Mouse (Mus musculus): ENCODE measurements around the gene Ptbp1.

Ptbp1 gene

DNA sequence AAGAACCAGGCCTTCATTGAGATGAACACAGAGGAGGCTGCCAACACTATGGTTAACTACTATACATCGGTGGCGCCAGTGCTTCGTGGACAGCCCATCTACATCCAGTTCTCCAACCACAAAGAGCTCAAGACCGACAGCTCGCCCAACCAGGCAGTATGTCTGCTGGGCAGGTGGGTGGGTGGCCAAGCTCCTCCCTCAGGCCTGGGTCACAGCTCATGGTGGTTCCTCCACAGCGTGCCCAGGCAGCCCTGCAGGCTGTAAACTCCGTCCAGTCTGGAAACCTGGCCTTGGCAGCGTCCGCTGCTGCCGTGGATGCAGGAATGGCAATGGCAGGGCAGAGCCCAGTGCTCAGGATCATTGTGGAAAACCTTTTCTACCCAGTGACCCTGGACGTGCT, 4.9 kb downstream of the Ptbp1 start:
- no peak for DNase-seq (ENCODE audit: low spot score)

DNA sequence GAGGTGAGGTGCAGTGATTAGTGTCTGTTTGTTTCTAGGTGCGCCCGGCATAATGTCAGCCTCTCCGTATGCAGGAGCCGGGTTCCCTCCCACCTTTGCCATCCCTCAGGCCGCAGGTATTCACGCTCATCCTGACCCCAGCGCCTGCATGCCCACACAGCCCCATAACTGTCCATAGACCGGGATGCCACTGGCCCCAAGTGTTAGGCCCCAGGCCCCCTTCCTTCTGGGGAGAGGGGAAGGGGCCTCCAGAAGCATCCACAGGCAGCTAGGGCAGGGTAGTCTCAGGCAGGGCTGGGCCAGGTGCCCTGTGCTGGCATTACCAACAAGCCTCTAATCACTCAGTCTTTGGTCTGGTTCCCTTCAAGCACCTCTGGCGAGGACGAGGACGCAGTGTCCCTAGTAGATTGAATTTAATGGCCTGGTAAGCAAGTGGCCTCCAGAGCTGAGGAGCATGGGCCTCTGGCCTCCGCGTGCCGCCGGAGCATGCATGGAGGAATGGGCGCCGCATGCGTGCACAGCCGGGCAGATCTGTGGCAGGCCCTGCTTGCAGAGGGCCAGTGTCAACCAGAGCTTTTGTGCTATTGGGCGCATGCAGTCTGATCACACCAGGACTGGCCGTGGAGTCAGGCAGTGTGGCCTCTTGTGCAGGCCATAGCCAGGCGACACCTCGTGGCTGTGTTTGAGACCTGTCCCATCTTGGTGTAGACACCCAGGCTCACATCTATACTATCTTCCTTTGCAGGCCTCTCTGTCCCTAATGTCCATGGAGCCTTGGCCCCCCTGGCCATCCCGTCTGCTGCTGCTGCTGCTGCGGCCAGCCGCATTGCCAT, 6.1 kb downstream of the Ptbp1 start:
- no peak for DNase-seq (ENCODE audit: low spot score)

DNA sequence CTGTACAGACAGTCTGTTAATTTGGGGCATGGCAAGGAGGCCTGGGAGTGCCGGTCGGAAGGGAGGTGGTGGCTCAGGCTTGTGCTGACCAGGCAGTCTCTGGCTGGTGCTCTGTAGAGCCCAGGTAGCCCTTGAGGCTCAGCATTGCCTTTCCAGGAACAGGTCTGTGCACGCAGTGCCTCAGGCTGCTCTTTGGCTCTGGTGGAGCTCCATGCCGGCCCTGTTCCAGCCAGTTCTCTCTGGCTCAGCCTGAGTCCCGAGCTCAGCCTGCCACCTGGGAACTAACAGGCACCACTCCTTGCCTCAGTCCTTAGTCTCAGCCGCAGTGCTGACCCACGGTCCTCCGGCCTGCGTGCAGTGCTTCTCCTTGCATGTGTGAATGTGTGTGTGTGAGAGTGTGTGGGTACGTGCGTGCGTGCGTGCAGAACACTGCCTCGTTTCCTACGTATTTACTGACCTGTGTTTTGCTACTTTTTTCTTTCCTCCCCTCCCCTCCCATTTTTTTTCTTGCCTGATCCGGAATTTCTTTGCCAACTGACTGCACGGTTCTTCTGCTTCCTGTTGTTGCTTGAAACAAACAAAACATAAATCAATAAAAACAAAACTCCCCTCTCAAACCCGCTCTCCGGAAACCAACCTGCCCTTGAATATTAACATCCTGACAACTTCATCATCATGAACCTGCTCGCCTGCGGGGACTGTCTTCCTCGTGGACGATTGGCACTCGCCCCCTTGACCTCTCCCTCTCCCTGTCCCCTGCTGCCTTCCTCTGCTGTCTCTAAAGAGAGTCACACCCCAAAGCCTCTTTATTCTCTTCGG, 7.2 kb downstream of the Ptbp1 start:
- DNase-seq (ENCODE audit: low spot score) = no peak

DNA sequence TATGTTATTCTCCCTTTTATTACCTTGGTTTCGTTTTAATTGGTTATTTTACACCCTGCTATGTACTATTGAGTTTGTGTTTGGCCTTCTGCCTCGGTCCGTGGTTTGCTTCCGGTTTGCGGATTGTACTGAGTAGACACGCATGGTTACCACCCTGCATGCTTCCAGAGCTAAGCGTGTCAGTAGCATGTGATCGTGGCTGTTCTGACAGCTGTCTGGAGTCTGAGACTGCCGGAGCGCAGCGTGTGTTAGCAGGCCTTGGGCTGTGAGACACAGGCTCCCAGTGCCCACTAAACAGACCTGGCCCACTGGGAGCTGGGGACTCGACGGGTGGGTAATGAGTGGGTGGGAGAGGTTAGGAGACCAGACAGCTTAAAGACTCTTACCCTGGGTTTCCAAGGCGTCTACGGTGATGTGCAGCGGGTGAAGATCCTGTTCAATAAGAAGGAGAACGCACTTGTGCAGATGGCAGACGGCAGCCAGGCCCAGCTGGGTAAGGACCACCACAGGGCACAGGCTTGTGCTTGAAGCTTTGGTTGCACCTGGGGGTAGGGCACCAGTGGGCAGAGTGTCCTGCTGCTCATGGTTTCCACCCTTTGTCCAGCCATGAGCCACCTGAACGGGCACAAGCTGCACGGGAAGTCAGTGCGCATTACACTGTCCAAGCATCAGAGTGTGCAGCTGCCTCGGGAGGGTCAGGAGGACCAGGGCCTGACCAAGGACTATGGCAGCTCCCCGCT, 8.0 kb downstream of the Ptbp1 start:
- DNase-seq (ENCODE audit: low spot score) = no peak

DNA sequence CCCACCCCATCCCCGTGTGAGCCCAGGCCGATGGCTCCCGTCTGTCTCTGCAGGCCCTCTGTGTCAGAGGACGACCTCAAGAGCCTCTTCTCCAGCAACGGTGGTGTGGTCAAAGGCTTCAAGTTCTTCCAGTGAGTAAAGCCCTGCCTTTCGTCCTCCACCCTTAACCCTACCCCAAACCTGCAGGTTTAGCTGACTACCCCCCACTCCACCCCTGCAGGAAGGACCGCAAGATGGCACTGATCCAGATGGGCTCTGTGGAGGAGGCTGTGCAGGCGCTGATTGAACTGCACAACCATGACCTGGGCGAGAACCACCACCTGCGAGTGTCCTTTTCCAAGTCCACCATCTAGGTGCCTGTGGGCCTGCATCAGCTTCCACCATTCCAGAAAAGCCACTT, 8.7 kb downstream of the Ptbp1 start:
- no peak for DNase-seq (ENCODE audit: low spot score)

- DNase-seq (ENCODE audit: low spot score) = no peak
Observed at GRCm38 (mm10) chr10:79864351-79865188, 10.3 kb downstream of the Ptbp1 start.

GRCm38 (mm10) chr10:79865189-79865601, 11.0 kb downstream of the Ptbp1 start:
- DNase-seq (ENCODE audit: low spot score) = no peak

GRCm38 (mm10) chr10:79865801-79866295, 11.6 kb downstream of the Ptbp1 start:
- DNase-seq (ENCODE audit: low spot score) = no peak

GRCm38 (mm10) chr10:79866601-79867000, 12.4 kb downstream of the Ptbp1 start:
- DNase-seq (ENCODE audit: low spot score) = no peak

- no peak for DNase-seq (ENCODE audit: low spot score)
Observed at GRCm38 (mm10) chr10:79871845-79872244, 17.6 kb downstream of the Ptbp1 start.

DNA sequence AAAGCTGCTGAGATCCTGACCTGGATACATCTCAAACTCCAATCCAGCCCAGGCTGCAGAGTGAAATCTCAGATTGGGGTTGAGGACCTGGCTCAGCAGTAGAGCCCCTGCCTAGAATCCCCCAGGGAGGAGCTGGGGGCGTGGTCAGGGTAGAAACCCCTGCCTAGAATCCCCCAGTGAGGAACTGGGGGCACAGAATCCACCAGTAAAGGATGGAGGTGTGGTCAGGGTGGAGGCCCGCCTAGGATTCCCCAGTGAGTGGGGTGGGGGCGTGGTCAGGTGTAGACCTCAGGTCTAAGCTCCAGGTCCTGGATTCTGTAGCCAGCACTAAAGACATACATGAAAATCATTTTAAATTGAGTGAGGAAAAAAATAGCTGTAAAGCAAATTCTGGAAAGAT, 18.6 kb downstream of the Ptbp1 start:
- DNase-seq (ENCODE audit: low spot score) = no peak

GRCm38 (mm10) chr10:79873313-79873712, 19.1 kb downstream of the Ptbp1 start:
- no peak for DNase-seq (ENCODE audit: low spot score)

- DNase-seq (ENCODE audit: low spot score) = no peak
Observed at GRCm38 (mm10) chr10:79873715-79874289, 19.6 kb downstream of the Ptbp1 start.

DNA sequence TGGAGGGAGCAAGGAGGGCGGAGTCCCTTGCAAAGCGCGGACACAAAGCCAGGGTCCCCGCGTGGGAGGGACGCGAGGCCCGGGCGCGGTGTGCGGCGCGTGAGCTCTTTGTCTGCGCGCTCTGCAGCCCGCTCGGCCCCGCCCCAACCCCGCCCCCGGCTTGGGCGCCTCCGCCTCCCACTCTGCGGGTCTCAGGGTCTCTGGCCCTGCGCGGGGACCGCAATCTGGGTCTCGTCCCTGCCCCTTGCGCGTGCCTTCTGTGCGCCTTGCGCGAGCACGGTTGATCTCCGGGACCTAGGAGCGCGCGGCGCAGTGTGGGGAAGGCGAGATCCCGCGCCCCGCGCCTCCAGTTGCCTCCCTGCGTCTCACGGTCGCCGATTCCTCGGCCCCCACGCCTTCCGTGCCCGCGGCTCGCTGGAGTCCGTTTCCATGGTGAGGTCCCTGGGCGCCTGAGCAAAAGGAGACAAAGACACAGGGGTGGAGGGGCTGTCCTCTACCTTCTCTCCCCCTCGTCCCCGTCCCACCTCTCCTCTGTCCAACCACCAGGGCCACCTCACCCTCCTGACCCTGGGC, 20.1 kb downstream of the Ptbp1 start, which contains the start of the genes Prtn3 and Plppr3:
TSS of gene Prtn3 (plus strand) at position 187 of the 573 bp plus-strand sequence.
TSS of gene Plppr3 (minus strand) at position 345 of the 573 bp plus-strand sequence.
- no peak for DNase-seq (ENCODE audit: low spot score)

- no peak for DNase-seq (ENCODE audit: low spot score)
Observed at GRCm38 (mm10) chr10:79877174-79877573, 22.9 kb downstream of the Ptbp1 start.

DNA sequence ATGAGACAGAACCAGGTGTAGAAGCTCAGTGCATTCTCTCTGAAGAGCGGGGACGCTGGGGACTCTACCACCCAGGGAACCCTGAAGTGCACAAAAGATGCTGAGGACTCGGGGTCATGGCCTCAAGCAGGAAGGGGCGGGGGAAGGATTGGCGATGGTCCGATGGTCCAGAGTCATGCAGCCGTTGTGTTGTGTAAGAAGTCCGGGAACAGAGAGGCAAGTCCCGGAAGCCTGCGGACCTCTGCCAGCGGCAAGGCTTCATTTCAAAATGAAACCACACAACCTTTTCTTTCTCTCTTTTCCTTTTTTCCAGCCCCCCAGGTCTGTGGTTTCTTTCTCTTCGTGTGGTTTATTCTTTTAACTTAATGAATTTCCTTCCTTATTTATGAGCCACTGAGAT, 23.5 kb downstream of the Ptbp1 start:
- peak; percentile 71 for DNase-seq (ENCODE audit: low spot score)

GRCm38 (mm10) chr10:79879527-79879926, 25.3 kb downstream of the Ptbp1 start:
- no peak for DNase-seq (ENCODE audit: low spot score)

GRCm38 (mm10) chr10:79880721-79881120, 26.5 kb downstream of the Ptbp1 start:
- DNase-seq (ENCODE audit: low spot score) = no peak

DNA sequence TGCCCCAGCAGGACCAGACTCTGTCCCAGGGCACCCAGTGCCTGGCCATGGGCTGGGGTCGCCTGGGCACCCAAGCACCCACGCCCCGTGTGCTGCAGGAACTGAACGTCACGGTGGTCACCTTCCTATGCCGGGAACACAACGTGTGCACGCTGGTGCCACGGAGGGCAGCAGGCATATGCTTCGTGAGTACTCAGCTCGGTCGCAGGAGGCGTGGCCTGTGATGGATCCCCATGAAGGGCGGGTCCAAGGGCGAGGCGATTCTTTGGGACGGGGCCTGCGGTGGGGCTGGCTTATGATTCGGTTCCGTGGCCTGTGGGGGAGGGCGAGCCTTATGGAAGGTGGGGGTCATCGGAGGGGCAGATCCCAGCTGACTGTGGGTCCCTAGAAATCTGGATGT, 27.8 kb downstream of the Ptbp1 start:
- DNase-seq (ENCODE audit: low spot score) = no peak

DNA sequence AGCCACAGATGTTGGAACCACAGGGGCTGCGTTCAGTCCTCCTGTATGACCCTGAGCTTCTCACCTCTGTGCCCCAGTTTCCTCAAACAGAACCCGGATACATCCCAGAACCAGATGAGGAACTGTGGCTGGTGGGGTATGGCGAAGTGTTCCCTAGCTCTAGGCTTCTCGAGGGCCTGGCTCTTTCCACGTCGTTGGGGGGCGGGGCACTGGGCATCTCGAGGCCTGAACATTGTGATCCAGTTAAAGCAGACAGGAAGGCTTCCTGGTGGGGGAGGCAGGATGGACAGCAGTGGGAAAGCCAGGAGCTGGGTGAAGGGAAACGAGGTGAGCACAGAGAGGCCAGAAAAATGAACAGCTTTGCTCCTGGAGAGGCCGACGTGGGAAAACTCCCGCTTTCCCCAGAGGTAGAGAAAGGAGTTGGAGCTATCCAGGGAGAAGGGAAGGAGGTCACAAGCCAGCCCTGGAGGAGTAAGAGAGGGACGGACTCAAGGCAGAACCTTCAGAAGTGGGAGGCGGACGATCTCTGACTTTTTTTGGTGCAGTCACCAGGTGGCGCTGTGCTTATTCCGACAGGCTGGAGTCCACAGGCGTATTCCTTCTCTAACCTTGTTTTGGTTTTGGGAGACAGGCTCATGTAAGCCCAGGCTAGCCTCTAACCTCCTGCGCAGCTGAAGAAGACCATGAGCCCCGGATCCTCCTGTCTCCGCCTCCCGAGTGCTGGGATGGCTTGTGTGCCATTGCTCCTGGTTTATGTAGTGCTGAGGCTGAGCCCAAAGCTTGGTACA, 29.3 kb downstream of the Ptbp1 start:
- peak; percentile 82 for DNase-seq (ENCODE audit: low spot score)

Data from lung, postnatal 25 days (tissue).